Mouse (Mus musculus) liver, adult (tissue): ENCODE measurements around the gene Armc9.

ENCODE experiments used
- GATA4 ChIP-seq: IDR thresholded peaks from 2 replicates; pipeline ENCODE4 v1.6.1; 2014; ENCODE audit warnings: mild to moderate bottlenecking, low read length; ENCODE audit not compliant: insufficient replicate concordance

The Armc9 gene

DNA sequence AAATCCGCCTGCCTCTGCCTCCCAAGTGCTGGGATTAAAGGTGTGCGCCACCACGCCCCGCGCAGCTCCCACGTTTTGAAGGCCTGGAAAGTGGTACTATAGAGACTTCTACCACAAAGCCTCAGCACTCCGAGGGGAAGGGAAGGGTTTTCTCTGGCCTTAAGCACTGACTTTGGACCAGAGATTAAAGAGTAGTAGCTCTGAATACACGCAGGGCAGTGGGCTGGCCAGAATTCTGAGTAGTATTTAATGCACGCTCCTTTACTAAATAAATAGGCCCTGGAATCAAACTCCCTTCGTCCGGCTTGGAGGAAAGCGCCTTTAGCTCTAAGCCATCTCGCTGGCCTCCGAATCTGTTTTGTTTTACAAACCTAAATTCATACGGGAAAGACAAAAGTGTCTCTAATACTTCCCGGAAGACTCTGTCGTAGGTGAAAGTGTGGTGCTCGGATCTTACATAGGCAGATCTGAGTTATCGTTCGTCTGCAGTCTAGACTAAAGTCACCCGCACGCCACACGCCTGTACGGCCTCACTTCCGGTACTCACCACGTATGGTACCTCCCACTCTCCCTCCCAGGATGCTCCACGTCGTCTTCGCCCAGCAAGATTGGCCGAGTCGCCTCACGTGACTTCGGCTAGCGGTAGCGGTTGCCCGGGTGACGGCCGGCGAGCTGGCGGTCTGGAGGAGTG is at the start of gene Armc9:
TSS of gene Armc9 (plus strand) at position 648 of the 691 bp plus-strand sequence.
- no peak for TF ChIP-seq GATA4

DNA sequence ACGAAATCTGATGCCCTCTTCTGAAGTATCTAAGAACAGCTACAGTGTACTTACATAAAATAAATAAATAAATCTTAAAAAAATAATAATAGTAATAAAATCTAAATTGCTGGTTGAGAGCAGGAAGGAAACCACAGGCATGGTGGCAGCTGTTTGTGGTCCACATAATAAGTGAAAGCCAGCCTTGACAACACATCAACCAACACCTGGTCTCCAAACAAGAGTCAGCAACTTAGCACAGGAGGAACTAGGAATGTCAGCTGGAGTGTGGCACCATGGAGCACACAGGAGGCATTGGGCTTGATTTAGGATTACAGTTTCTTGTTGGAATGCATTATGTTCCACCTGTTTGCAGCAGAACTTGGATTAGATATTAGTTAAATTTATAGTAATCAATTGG is 49.5 kb upstream of the Armc9 start:
- TF ChIP-seq GATA4, result no peak

DNA sequence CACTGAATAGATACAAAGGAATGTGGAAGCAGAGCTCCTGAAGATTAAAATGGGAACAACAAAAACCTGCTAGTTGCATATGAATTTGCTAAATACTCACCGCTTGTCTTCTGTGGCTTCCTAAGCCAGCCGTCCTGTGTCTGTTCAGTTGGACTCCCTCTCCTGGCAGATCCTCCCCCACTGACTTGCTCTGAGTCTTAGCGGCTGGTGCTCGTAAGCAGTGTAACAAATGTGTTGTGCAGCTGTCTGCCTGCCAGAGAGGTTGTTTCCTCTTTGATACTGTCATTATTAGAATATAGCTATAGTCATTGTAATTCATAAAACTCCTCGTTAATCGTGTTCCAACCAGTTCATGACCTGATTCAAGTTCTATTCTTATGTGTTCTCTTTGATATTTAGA is 42.8 kb upstream of the Armc9 start, which contains the start of gene Htr2b:
TSS of gene Htr2b (minus strand) at position 192 of the 400 bp plus-strand sequence.
- TF ChIP-seq GATA4, result no peak

DNA sequence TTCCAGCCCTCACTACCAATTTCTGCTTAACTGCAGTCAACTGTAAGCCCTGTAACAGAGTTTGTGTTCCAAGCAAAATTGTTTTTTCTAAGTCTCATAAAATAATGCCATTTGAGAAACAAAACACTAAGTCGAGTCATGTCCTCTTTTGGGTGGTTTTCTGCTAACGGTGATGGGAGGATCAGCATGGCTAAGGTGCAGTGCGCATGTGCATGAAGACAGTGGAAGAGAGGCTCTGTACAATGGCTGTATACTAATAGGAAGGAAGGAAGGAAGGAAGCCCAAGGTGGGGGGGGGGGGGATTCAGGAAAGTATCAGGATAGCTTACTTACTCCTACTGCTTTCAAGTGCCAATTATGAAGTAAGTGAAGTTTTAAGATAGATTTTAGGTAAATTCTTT is 40.4 kb upstream of the Armc9 start:
- no peak for TF ChIP-seq GATA4

DNA sequence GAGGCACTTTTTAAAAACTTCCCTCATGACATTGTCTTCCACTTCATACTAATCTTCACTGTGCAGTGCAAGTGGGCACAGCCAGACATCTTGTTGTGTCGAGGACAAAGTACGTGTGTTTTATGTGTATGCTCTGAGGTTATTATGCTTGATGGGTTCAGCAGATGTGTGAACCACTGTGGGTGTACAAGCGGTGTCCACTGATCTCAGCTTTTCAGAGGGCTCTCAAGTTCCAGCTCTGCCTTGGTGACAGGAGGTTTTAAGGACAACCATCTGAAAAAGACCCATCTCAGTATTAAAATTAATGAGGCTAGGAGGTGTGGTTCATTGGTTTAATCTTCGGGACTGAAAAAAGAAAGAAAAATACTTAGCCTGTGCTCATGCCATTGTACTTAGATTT is 35.0 kb upstream of the Armc9 start:
- TF ChIP-seq GATA4, result no peak

DNA sequence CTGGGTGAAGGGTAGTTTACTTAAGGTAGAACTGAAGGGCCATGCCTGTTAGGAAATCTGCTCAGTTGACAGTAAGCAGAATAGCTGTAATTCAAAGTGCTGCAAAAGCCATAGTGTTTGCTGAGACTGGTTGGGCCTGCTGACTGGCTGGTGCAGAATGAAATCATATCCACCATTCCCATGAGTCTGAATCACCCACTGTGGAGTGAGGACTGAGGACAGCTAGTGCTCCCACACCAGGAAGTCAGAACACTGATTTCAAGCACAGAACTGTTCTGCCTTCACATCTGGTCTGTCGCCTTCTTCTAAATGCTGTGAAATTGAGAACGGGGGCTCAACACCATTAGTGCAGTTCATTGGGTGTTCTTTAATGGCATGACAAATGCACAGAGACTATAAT is 28.5 kb upstream of the Armc9 start:
- no peak for TF ChIP-seq GATA4

DNA sequence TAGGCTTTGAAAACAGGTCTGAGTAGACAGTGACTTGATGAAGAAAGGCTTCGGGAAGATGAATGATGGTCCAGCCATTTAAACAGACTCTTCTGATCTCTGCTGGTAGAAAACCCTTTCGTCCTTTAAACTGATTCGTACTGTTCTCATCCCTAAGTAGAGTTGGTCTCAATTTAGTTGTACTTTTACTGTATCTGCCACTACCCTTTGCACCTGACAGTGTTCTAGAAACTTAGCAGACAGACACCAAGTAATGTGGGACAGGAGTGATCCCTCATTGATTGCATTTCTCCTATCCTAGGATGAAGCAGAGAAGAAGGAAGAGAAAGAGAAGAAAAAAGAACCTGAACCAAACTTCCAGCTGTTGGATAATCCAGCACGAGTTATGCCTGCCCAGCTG is 21.2 kb upstream of the Armc9 start, which contains the start of gene Gm21972:
TSS of gene Gm21972 (plus strand) at position 301 of the 400 bp plus-strand sequence.
- no peak for TF ChIP-seq GATA4

DNA sequence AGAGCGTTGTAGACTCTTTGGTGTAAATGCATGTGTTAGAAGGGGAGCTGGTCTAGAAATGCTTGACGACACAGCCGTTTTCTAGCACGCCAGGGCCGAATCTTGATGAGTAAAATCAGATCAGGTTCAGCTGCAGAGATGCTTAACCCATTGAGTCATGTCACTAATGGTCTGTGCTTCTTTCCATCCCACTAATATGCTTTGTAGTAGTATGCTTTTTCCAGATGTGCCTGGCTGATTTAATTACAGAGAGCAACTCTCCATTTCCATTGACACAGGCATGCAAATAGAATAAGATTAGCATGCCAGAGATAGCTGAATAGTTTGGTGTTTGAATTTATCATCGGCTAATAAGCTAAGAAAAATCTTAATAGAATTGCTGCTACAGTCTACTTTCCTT is 19.3 kb upstream of the Armc9 start:
- TF ChIP-seq GATA4, result no peak

DNA sequence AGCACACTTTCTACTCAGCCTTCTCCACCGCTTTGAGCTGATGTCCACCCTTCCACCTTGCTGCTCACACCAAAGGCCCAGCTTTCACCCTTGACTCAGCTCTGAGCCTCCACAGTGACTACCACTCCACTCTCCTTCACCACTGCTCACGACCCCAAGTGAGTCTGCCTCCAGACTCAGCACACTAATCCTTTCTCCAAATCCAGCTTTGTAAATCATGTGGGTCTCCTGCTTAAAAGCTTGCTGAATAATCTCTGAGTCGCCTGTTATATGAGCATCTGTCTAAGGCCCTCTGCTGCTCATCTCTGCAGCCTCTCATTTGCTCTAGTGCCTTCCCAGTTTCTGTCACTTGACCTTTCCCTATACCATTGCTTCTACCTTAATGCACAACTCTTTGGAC is 13.5 kb upstream of the Armc9 start:
- no peak for TF ChIP-seq GATA4

DNA sequence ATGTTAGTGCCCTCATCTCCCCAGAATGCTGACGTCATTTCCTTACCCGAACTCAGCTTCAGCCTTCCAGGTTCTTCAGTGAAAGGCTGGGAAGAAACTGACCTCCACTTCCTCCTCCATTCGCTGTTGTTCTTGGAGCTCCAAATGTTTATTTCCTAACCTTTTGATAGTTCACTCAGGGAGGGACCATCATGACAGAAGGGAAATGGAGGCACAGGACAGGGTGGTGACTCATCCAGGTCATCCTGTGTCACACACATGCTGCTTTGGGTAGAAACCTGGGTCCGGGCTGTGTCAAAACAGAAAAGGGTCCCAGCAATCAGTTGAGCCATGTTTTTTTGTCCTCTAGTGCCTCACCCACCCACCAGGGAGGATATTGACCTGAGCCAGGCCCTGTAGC is 11.4 kb upstream of the Armc9 start:
- TF ChIP-seq GATA4, result no peak

DNA sequence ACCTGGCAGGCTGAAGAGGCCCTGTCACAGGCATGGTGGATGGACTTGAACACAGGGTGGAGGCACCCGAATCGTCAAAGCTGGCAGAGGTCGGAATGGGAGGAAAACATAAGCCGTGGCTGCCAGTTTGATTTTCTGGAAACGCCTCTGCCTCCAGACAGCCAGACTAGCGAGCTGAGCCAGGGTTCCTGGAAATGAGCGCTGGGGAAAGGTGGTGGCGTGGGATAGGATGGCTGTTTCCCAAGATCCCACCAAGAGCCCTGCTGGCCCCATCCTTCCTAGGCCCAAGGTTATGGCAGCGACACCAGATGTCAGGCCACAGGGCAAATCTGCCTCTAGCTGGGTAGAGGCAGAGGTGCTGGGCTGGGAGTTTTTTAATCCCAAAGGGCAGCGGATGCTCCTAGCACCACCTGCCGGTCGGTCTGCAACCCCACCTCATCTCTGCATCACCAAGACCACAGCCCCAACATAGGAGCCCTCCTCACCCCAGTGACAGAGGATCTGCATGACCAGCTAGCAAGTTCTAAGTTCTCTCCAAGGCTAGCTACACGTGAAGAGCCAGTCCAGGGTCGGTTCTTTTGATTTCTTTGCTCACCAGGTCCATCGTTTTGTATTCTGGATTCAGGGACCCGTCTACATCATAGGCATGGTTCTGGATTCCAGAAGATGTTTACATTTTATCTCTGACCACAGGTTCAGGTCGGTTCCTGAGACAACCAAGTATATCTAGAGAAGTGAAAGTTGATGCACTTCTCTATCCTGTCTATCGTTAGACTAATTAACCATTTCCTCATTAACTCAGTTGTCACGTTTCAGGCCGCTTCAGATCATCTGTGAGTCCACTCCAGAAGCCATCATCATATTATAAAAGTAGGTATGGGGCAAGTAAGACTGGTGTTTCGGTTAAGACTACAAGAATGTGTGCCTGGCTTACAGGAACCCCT is 10.3 kb upstream of the Armc9 start:
- no peak for TF ChIP-seq GATA4

DNA sequence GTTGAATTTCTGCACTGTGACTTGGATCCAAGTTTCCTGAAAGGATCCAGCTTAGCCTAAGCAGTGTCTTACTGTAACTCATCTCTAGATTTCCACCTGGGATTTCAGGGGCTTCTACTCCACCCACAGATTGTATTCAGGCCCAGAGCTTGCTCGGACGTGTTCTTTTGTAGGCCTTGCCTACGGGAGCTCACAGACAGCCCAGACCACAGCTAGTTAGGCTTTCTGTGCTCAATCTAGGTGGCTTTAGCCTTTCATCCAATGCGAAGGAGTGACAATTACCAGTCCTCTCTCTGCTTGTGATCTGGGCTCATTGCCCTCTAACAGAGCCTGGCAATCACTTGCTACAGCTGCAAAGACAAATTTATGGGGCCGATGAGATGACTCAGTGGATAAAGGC is 8.3 kb upstream of the Armc9 start:
- no peak for TF ChIP-seq GATA4

DNA sequence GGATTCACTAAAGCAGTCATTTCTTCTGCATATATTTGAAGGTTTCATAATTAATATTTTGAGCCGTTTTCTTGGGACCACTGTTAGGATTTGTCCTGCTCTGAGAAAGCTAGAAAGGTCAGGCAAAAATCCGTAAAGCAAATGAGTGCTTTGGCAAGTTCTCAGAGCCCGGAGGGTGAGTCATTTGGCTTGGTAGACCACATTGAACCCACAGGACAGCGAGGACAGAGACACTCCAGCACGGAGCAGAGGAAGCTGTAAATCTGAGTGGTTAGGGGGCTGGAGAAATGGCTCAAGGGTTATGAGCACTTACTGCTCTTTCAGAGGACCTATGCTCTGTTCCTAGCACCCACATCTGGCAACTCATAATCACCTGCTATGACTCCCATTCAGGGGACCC is 7.0 kb upstream of the Armc9 start:
- TF ChIP-seq GATA4, result no peak

DNA sequence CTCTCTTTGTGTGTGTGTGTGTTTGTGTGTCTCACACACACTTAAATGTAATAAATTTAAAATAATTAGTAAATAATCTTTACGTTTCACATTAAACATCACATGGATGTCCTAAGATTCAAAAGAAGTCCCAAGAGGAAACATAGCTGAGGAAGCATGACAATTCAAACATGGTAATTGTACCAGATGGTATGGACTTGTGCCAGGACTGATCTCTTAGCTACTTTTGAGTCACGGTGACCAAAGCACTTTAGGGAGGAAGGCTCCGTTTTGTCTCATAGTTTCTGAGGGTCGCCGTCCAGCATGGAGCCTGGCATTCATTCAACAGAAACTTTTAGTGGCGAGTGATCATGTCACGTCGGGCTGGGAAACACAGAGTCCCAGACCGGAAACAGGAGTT is 6.4 kb upstream of the Armc9 start:
- no peak for TF ChIP-seq GATA4

DNA sequence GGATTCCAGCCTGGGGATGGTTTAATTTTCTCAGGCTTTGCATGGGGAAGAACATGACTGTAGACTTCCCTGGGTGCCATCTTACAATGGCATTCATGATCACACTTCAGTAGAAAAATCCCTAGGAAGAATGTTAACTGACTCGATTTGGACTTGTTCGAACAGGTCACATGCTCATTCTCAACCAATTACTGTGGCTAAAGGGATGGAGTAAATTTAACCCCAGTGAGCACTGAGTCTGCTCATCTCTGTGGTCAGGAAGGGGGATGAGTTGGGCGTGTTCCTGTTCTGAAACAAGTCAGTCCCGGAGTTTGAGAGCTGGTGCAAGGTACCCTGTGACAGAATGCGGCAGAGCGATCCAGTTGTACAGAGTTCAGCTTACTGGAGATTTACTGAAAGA is 3.7 kb upstream of the Armc9 start:
- no peak for TF ChIP-seq GATA4

DNA sequence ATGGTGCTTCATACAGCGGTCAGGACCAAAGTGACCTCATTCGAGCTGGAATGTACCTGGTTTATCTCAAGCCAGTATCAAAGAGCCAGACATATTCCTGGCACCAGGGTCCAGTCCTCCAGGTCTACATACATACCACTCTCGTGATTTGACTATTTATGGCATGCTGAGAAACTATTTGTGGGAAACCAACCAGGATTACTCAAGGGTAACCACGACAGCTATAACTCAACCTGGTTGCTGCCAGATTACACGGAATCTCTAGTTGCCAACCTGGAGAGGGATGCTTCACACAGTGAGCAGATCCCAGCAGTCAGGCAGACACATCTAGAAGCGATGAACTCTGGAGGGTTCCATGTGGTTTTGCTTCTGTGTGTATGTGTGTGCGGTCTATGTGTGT is 3.2 kb upstream of the Armc9 start:
- TF ChIP-seq GATA4, result no peak
